Mouse (Mus musculus): ENCODE data around the gene Plk5.

Plk5 gene

GRCm38 (mm10) chr10:80356001-80356682 is at the start of gene Plk5:
Gene Plk5 (plus strand): TSS chr10:80356459.
- DNase-seq (ENCODE audit: extremely low read depth, low read depth, low spot score), result no peak

- no peak for DNase-seq (ENCODE audit: extremely low read depth, low read depth, low spot score)
These were observed 44.7 kb upstream of the Plk5 start for GRCm38 (mm10) chr10:80311560-80311959.

GRCm38 (mm10) chr10:80312586-80313504 is 43.4 kb upstream of the Plk5 start:
- no peak for DNase-seq (ENCODE audit: extremely low read depth, low read depth, low spot score)

GRCm38 (mm10) chr10:80313627-80314201 is 42.5 kb upstream of the Plk5 start:
- DNase-seq (ENCODE audit: extremely low read depth, low read depth, low spot score), result no peak

- DNase-seq (ENCODE audit: extremely low read depth, low read depth, low spot score), result no peak
These were observed 41.7 kb upstream of the Plk5 start for GRCm38 (mm10) chr10:80314494-80315001.

- no peak for DNase-seq (ENCODE audit: extremely low read depth, low read depth, low spot score)
These were observed 40.9 kb upstream of the Plk5 start for GRCm38 (mm10) chr10:80315315-80315714.

- DNase-seq (ENCODE audit: extremely low read depth, low read depth, low spot score), result no peak
These were observed 39.9 kb upstream of the Plk5 start for GRCm38 (mm10) chr10:80316359-80316781.

GRCm38 (mm10) chr10:80317011-80317410 is 39.2 kb upstream of the Plk5 start:
- no peak for DNase-seq (ENCODE audit: extremely low read depth, low read depth, low spot score)

GRCm38 (mm10) chr10:80320340-80320760 is 35.9 kb upstream of the Plk5 start, which contains the start of gene 2310011J03Rik:
Gene 2310011J03Rik (minus strand): TSS chr10:80320537.
- no peak for DNase-seq (ENCODE audit: extremely low read depth, low read depth, low spot score)

GRCm38 (mm10) chr10:80321014-80321669 is 35.1 kb upstream of the Plk5 start:
- no peak for DNase-seq (ENCODE audit: extremely low read depth, low read depth, low spot score)

GRCm38 (mm10) chr10:80321670-80322581 is 34.3 kb upstream of the Plk5 start:
- DNase-seq (ENCODE audit: extremely low read depth, low read depth, low spot score), result no peak

GRCm38 (mm10) chr10:80322811-80323211 is 33.4 kb upstream of the Plk5 start:
- no peak for DNase-seq (ENCODE audit: extremely low read depth, low read depth, low spot score)

- no peak for DNase-seq (ENCODE audit: extremely low read depth, low read depth, low spot score)
These were observed 32.8 kb upstream of the Plk5 start for GRCm38 (mm10) chr10:80323261-80324119.

GRCm38 (mm10) chr10:80324120-80325037 is 31.9 kb upstream of the Plk5 start:
- DNase-seq (ENCODE audit: extremely low read depth, low read depth, low spot score), result no peak

GRCm38 (mm10) chr10:80325045-80325444 is 31.2 kb upstream of the Plk5 start:
- DNase-seq (ENCODE audit: extremely low read depth, low read depth, low spot score), result no peak

GRCm38 (mm10) chr10:80329273-80330081 is 26.8 kb upstream of the Plk5 start, which contains the start of the genes Pcsk4 and Reep6:
Gene Pcsk4 (minus strand): TSS chr10:80329498.
Gene Reep6 (plus strand): TSS chr10:80329953.
- DNase-seq (ENCODE audit: extremely low read depth, low read depth, low spot score), result peak; percentile 96

GRCm38 (mm10) chr10:80330084-80330483 is 26.2 kb upstream of the Plk5 start:
- no peak for DNase-seq (ENCODE audit: extremely low read depth, low read depth, low spot score)
